Mouse (Mus musculus) T-helper 17 cell (primary cell): ENCODE results near the gene Arl15.

Source experiments
- in situ Hi-C, 2 experiments: fragments of 300-600 bp; cut with MboI, MseI; formaldehyde crosslinking; loops; 1 replicate in 1 of 2; 2 replicates in 1 of 2; pipeline ENCODE4 v1.15.1; 2025; ENCODE audit warnings: high pct_unique_total_duplicates in 2 of 2

Gene Arl15

DNA sequence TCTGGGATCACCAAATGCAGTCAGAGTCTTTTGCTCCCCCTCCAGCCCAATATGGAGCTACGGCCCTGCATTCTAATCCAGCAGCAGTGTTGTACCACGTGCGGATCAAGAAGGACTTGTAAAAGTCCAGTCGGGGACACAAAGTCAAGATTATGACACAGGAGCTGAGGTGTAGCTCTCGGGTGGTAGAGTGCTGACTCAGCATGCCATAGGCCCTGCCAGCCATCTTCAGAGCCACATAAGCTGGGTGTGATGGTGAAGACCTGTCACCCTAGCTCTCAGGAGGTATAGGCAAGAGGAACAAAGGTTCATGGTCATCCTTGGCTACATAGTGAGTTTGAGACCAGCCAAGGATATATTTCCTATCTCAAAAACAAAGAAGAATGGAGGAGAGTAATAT lies 377.2 kb downstream of the Arl15 start:
- in situ Hi-C loops: loop anchor here (10.0 to 25.0 kb wide), 2 partner anchors 1047 to 1834 kb away; no protein-coding TSS in a partner anchor

DNA sequence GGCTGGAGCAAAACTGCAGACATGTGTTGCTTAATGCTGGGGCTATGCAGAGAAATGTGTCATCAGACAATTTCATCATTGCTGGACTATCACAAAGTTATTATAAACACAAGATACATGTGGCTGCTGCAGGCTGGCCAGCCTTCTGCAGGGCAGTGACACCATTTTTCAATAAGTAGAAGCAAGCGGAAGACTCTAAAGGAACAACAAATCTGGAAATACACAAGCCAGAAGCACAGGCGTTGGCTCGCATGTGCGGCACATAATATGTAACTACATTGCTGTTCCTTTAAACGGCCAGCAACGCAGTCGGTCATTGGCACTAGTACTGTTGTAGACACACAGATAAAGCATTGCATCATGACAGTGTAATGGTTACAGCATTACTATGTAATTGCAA lies 393.8 kb downstream of the Arl15 start:
- in situ Hi-C loops: no loop called here

DNA sequence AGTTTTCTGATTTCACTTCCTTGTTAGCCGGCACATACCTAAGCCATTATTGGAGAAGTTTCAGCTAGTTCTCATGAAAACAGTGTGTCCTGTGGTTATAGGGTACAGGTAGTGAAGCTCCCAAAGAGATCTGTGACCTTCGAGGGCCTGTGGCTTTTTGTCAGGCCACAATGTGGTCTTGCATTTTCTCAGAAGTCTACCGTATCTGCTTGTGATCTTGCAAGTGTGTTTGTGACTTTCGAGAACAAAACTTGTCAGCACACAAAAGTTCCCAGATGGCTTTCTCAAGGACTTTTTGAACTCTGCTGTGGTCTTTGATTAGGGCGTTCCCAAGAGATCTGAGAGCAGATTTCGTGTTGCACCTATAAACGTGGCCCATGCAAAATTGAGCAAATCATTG lies 394.5 kb downstream of the Arl15 start:
- in situ Hi-C loops: no loop called here

DNA sequence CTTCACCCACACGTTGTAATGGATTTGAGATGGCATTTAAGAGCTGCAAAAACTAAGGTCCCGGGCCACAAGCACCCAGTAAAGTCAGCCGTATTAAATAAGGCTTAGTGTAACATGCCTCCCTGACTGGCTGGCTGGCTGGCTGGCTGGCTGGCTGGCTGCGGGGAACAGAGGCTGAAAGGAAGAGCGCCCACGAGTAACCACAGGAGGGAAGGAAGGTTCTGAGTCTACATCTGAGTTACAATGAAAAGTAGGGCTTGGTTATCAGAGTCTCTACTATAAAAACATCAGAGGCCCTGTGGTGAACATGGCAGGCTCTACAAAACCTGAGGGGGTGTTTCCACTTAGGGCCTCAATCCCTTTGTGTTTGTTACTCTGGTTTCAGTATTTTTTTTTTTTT lies 395.1 kb downstream of the Arl15 start:
- in situ Hi-C loops: no loop called here

DNA sequence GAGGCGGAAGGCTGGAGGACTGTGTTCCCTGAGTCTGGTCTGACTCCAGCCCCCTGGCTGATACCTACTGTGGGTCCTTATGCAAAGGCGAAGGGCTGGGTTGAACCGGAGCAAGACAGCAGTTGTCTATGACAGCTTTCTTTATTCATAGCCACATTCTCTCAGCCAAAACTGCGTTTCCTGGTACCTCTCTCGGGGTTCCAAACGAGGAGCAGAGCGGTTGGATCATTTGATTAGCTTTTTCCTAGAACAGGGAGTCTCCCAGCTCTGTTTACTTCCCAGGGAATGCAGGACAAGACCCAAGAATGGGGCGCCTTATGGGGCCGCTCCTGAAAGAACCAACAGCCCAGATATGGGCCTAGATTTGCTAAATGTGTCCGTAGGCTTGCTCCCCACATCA lies 396.6 kb downstream of the Arl15 start:
- in situ Hi-C loops: no loop called here

DNA sequence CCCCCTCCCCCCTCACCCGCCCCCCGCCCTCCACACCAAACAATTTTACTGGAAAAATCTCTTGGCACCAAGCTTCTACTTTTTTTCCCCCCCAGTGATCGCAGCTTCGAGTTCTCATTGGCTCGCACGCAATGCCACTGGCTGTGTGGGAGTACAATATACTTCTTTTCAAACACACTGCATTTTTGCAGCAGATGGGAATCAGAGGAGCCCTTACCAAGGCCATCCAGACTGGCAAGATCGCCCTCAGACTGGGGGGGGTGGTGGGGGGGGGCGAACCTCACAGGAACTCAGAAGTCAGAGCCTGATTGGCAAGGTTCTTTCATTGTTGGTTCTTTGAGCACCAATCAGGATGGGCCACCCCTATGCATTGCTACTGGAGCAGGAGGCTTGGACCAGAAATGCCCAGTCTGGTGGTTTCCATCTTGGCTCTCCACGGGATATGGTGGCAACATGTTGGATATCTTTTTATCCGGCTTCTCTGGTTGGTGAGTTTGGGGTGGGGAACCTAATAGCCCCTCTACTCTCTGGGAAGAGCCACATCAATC lies 404.0 kb downstream of the Arl15 start:
- in situ Hi-C loops: no loop called here

DNA sequence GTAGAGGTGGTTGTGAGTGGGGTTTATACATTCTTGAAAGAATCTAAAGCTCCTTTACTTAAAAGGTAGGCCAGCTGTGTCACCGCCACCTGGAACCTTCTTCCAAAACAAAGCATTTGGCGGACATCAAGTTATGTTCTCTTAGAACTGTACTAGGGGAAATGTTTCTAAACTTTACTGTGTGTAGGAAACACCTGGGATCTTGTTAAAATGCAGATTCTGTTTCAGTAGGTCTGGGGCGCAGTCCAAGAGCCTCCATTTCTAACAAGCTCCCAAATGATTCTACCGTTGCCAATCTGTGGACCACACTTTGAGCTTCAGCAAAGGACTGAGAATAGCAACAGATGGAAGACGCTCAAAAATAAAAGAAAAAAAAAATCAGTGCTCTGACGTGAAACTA lies 405.4 kb downstream of the Arl15 start:
- in situ Hi-C loops: no loop called here

DNA sequence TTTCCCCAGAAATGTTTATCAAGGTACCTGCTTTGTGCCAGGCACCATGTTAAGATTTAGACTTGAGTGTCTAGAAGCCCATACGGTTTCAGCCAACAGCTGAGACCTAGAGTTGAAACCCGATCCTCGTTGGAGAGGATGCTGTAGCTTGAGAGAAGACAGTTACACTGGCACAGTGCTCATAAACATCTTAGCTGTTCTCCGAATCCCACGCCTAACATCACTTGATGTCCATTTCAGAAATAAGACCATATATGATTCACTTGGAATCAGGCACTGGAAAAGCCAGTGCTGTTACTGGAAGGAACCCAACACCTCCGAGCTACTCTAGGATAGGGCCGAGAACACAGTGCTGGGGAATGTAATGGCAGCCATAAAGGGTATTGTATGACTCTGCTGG lies 406.2 kb downstream of the Arl15 start:
- in situ Hi-C loops: no loop called here

DNA sequence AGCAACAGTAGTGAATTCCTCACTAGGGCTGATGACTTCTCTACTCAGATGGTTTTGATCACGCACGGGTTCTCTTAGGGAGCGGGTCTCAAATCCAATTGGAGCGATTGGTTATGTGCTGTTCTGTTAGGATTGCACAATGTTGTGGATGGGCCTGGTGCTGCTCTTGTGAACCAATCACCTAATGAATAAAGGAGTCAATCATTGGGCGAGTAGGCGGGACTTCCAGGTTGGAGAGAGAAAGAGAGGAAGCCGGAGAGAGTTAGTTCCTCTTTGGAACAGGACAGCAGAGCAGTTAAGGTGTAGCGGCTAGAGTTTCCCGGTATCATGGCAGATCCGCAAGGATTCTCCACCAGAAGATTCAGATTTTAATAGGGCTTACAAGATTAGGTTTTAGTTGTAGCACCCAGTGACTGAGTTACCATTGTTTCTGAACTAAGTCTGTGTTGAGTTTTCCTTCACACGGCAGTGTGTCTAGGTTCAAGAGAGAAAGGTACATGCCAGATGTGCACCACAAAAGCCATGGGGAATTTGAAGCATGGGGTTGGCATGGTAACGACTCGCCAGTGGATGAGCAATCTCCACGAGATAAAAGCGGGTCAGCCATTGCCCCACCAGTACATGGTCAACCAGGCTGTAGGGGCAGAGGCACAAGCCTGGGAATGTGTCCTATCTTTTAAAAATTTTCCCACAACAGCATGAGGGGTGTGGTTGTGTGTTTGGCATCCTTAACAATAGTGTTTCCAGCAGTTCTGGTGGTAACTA lies 408.7 kb downstream of the Arl15 start:
- in situ Hi-C loops: no loop called here
